Mouse (Mus musculus) bone marrow, adult 2 months (tissue): ENCODE results near the gene Taf1. TPM values are rescaled to one million over a fixed set of nuclear protein-coding genes. Genes with fewer than 3 reads are reported as not detected.
"Not testable (repeated sequence)": the region's sequence is repeated elsewhere in the genome, so short reads cannot be mapped to it uniquely, and the experiment has no call there.

Source experiments
- H3K27ac ChIP-seq: fragments of 200-500 bp; 2 replicates; pipeline ENCODE4 v1.5.1; 2012; ENCODE audit warnings: low read depth, mild to moderate bottlenecking, control low read depth, inconsistent platforms, low read length; ENCODE audit not compliant: control insufficient read depth, poor library complexity, insufficient read depth
- H3K4me1 ChIP-seq: fragments of 200-500 bp; 2 replicates; pipeline ENCODE4 v1.6.1; 2011; ENCODE audit warnings: low read length; ENCODE audit not compliant: control insufficient read depth, insufficient read depth
- H3K4me3 ChIP-seq: fragments of 200-500 bp; replicated peaks from 2 replicates; pipeline ENCODE3; 2011; ENCODE audit warnings: mild to moderate bottlenecking, low read depth, low read length, control low read depth; ENCODE audit not compliant: control insufficient read depth
- CTCF ChIP-seq: fragments of 200-500 bp; IDR thresholded peaks from 2 replicates; pipeline ENCODE4 v1.5.1; 2011; ENCODE audit warnings: low read length, control low read depth; ENCODE audit not compliant: control insufficient read depth, insufficient read depth
- POLR2A ChIP-seq: fragments of 200-500 bp; IDR thresholded peaks from 2 replicates; pipeline ENCODE4 v1.6.1; 2011; ENCODE audit warnings: low read depth, mild to moderate bottlenecking, control low read depth, low read length, borderline replicate concordance; ENCODE audit not compliant: control insufficient read depth
- WGBS: fragments of 180-500 bp; shearing (Covaris S2); methylation state at CpG from one replicate; pipeline ENCODE4 v1.1.7; 2018; 5-methylcytosine and 5-hydroxymethylcytosine counted together
- polyA plus RNA-seq: library from polyadenylated mRNA; stranded (reverse); fragments of >200 nt; gene quantifications from 2 replicates; pipeline ENCODE4 v1.2.4, GENCODE M21; 2011; ENCODE audit warnings: low replicate concordance; ENCODE audit not compliant: missing spikeins, insufficient read depth, insufficient read length

The Taf1 gene
- polyA plus RNA-seq, result 16.0 and 30.3 TPM in 2 replicates

GRCm38 (mm10) chrX:101532347-101533221 is at the start of gene Taf1:
TSS of gene Taf1 (plus strand) at chrX:101532734.
- WGBS, result 13% methylated on average over 47 of the region's 47 CpGs
- Histone ChIP-seq H3K4me1 (no peaks in the 10 kb centered on the region), H3K4me3 (peak within 1 kb of the TSS; percentile 93), H3K27ac (peak within 1 kb of the TSS; percentile 80)
- TF ChIP-seq POLR2A (peak; percentile 44; the same call in 1 of the 2 replicates), CTCF (no peak)

- not testable (repeated sequence) for H3K4me1 ChIP-seq
- WGBS, result 27% methylated on average over 10 of the region's 12 CpGs
- peak; percentile 84 for TF ChIP-seq CTCF
These were observed 45.9 kb upstream of the Taf1 start for GRCm38 (mm10) chrX:101486487-101487152.

GRCm38 (mm10) chrX:101504636-101505035 is 27.9 kb upstream of the Taf1 start:
- Histone ChIP-seq H3K4me3 (no peak overlapping the region), H3K4me1 (no peaks in the 10 kb centered on the region), H3K27ac (no peak overlapping the region)
- TF ChIP-seq CTCF (peak; percentile 48), POLR2A (no peak)
- 7% methylated on average over 3 of the region's 3 CpGs for WGBS

More at GRCm38 (mm10) chrX:101486487-101487152, 45.9 kb upstream of the Taf1 start:
- H3K27ac ChIP-seq, H3K4me3 ChIP-seq: not testable (repeated sequence)

DNA sequence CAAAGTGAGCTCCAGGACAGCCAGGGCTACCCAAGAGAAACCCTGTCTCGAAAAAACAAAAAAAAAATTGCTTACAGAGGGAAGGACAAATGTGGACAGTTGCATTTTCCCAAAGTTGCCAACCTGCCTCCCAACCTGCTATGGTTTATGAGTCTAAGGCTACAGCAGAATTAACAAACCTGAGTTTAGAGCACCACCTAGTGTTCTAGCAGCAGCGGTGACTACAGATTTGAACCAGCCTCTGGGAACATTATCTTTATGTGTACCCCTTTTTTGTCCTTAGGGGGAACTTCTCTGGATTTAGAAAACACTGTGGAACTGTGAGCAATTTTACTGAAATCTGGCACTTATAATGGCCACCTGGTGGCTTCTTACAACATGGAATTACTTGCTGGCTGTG is 16.8 kb upstream of the Taf1 start:
- Histone ChIP-seq H3K4me3 (no peak overlapping the region), H3K27ac (no peak overlapping the region), H3K4me1 (no peaks in the 10 kb centered on the region)
- WGBS, result 9% methylated on average over 2 of the region's 2 CpGs
- TF ChIP-seq POLR2A, result no peak
- TF ChIP-seq CTCF, result no peak

GRCm38 (mm10) chrX:101518006-101518405 is 14.5 kb upstream of the Taf1 start:
- Histone ChIP-seq H3K27ac (no peak overlapping the region), H3K4me3 (no peak overlapping the region), H3K4me1 (no peaks in the 10 kb centered on the region)
- no peak for TF ChIP-seq CTCF
- no peak for TF ChIP-seq POLR2A
- 84% methylated on average over 4 of the region's 4 CpGs for WGBS

DNA sequence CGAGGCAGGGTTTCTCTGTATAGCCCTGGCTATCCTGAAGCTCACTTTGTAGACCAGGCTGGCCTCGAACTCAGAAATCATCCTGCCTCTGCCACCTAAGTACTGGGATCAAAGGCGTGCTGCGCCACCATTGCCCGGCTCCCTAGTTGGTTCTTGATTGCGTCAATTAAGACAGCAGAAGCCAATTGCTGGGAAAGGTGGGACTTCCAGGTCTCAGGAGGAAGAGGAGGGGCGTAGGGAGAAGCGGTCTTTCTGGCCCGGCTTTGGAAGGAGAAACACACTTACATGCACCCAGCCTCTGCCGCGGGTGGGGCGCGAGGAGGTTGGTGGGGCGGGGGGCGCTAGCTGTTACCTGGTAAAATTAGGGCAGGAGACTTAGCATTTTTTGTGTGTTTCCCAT is 10.5 kb upstream of the Taf1 start:
- WGBS, result 85% methylated on average over 15 of the region's 15 CpGs
- no peak overlapping the region for H3K4me3 ChIP-seq
- H3K4me1 ChIP-seq, result no peaks in the 10 kb centered on the region
- H3K27ac ChIP-seq, result no peak overlapping the region
- TF ChIP-seq CTCF (no peak), POLR2A (no peak)

GRCm38 (mm10) chrX:101527356-101527755 is 5.2 kb upstream of the Taf1 start:
- H3K4me1 ChIP-seq, result no peaks in the 10 kb centered on the region
- 52% methylated on average over 9 of the region's 9 CpGs for WGBS
- TF ChIP-seq CTCF (no peak), POLR2A (no peak)
- no peak overlapping the region for H3K27ac ChIP-seq
- no peak overlapping the region for H3K4me3 ChIP-seq

DNA sequence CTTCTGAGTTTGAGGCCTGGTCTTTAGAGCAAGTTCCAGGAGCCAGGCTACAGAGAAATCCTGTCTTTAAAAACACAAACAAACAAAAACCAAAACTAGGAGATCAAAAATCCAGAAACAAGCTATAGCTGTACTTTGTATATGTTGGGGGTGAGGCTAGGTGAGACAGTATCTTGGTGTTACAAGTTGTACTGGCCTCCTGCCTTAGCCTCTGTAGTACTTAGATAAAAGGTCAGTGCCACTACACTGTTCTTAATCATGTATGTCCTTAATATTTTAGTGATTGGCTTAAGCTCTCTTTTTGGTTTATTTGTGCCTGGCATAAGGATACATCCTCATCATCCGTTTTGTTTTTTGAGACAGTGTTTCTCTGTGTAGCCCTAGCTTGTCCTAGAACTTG is 52.9 kb downstream of the Taf1 start:
- TF ChIP-seq POLR2A (no peak), CTCF (no peak)
- Histone ChIP-seq H3K4me3 (no peak overlapping the region), H3K4me1 (no peaks in the 10 kb centered on the region), H3K27ac (no peak overlapping the region)
- 68% methylated on average over 1 of the region's 1 CpGs for WGBS

DNA sequence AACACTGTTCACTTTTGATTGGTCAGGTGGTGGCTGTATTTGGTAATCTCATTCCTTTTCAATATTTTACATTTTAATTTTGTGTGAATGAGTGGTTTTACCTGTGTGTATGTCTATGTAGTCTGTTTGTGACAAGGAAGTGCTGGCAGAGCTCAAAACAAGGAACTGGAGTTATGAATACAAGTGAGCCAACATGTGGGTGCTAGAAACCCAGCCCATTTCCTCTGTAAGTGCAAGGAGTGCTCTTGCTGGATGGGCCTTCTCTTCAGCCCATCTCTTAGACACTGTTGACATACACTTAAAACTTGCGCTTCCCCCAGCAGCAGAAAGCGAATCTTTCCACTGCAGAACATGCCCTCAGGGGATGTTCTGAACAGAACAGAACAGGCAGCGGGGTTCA is 83.6 kb downstream of the Taf1 start:
- Histone ChIP-seq H3K27ac (no peak overlapping the region), H3K4me3 (no peak overlapping the region), H3K4me1 (no peaks in the 10 kb centered on the region; the same call in 1 of the 2 replicates)
- 75% methylated on average over 3 of the region's 3 CpGs for WGBS
- TF ChIP-seq POLR2A (no peak), CTCF (no peak)
